Mouse (Mus musculus) heart, adult 9 months (tissue): ENCODE measurements around the gene Trim2.

Experiments used
- DNase-seq, 2 experiments: peaks; one replicate each; pipeline ENCODE4 v3.0.0; 2022; ENCODE audit warnings: low spot score in 2 of 2

The Trim2 gene

DNA sequence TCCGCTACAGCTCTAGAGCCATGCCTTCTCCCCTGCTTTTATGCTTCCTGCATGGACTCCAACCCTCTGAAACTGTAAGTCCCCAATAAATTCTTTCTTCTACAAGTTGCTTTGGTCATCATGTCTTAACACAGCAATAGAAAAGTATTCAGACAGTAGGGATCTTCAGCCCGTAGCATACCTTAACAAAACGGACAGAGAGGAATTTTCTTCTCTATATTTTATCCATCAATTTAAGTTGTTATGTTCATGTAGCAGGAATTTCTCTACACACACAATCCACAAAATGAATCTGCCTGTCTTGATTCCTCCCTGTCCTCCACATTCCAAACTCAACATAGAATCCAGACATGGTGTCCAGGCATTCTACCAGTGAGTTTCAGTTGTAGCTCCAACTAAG is at the start of gene Trim2:
Trim2 (minus strand) TSS at position 101 of the 400 bp plus-strand sequence.
- no peak for DNase-seq

DNA sequence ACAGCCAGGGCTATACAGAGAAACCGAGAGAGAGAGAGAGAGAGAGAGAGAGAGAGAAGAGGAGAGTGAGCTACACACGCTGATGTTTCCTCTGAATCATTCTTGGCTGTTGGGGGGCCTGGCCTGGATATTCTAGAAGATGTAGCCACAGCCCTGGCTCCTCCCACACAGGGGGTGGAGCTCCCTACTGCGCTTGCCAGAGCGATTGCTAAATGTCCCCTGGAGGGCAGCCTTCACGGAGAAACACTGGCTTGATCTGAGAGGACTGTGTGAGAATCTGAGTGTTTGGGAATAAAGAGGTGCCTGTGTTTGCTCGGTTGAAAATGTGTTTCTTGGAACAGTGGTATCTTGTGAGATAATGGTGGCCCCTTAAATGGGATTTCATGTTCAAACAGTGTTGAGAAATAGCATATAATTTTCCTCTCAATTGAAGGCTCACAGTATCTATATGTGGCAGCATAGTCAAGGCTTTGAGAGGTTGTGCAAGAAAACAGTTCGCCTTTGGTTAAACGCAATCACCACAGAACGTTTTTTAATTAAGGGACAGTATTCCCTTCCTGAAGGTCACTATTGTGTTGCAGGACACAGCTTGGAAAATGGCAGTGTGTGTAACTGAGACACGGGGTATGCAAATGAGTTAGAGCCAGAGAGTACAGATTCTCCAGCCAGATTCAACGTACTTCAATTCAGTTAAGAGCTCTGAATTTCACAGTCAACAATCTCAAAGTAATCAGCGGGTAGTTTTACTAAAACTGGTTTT is 49.4 kb upstream of the Trim2 start:
- DNase-seq = peak; percentile 74 to 85

DNA sequence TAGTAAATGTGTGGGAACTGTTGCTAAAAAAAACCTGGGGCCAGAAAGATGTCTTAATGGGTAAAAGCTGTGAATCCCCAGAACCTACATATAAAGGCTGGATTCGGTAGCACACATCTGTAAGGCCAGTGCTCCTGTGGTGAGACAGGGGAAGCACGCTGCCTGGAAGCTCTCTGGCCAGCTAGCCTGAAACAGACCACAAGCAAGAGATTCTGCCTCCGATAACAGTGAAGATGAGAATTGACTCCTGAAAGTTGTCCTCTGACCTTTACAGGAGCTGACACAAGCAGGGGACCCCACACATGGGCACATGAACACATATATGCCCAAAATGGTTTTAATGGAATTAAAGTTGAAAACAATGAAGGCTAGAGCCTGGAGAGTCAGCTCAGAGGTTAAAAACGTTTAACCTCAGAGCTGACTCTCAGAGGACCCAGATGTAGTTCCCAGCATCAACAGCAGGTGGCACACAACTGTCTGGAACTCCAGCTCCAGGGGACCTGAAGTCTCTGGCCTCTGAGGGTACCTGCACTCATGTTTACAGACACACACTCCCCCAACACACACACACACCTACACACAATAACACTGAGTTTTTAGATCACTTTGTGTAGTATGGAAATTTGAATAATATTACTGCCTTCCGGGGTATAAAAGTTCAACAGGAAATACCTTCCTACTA is 45.8 kb upstream of the Trim2 start:
- peak in 1 of 2 experiments; percentile 47 for DNase-seq

DNA sequence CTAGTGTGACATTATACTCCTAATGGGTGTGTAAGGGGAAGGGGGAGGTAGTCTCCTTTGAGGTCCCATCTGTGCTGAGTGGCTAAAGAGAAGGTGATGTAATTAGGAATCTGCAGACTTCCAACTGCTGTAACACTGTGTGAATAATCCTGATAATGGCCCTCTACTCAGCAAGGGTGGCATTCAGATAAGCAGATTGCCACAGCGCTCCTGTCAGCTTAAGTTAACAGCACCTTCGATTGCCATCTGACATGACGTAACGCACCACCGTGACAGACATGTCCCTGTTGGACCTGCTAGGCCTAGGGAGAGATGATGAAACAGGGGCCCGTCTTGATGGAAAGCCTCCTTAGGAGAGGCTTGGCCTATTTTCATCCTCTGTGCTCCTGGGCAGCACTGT is 43.6 kb upstream of the Trim2 start:
- DNase-seq = no peak

DNA sequence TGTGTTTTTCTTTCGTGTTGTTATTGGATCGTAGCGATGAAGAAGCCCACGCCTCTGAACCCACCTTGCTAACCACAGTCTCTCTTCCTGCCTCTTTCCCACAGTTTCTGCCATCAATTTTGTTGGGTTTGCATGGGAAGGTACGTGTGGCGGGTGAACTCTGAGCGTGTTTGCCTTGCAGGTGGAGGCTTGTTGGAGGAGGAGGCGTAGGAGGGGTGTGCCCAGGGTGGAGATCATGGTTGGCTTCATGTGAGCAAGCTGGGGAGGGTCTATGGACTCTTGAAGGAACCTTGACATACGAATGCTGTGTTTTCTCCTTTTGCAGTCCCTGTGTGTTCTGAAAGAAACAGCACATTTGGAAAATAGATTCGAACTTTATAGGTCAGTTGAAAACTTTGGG is 43.1 kb upstream of the Trim2 start:
- DNase-seq = no peak

DNA sequence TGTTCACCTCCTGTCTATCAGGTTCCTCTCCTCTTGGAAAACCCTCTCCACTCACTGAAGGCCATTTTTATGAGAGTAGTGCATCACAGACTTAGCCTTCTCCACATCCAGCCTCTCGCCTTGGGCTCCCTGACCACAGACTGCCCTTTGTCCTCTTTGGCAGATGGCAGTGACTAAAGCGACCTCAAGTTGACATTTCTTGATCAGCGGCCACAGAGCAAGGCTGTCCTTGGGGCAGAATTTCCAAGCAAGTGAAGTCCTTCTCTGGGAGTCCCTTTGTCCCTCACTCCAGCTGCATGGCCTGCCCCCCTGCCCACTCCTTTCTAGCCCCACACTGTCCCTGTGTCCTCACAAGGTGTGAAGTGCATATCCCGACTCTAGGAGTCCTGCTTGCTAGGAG is 40.7 kb upstream of the Trim2 start:
- DNase-seq = no peak

DNA sequence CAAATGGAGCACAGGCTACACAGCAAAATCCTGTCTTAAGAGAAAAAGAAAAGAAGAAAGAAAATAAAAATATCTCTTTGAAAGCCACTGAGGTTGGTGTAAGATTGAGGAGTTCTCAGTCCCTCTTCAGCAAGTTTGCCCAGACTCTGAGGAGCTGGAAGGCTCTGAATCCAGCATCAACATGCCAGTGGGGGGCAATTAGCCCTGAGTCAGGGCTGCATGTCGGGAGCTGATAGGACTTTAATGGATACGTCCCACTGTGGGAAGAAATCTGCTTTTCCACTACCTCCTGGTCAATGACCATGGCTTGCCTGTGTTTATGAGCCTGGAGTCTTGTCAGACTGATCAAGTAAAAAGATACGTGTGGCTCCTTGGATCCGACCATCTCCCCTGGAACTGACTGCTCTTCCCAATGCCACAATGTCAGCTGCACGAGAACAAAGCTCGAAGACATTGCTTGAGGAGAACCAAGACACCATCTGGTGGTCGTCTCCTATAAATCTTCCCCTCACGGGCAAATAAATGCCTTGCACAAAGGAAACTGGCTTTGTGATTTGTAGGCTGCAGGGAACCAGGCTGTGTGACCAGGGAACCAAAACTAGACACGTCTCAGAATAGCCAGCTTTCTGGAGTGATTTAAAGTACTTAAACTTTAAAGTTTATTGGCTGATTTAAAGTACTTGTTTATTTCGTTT is 39.9 kb upstream of the Trim2 start:
- DNase-seq = no peak

DNA sequence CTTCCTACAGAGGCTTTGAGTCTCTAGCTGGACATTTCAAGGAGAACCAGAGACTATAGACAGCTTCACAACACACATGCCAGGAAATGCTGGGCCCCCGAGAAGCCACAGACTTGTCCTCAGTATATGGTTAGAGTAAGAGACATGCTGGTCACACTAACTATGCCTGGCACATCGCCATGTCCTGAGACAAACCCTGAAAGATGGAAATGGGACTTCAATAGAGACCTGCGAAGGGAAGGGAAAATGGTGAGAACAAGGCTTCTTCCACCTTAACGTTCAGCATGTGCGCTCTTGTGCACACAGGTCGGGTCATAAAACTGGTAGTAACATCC is 38.9 kb upstream of the Trim2 start:
- DNase-seq = no peak

DNA sequence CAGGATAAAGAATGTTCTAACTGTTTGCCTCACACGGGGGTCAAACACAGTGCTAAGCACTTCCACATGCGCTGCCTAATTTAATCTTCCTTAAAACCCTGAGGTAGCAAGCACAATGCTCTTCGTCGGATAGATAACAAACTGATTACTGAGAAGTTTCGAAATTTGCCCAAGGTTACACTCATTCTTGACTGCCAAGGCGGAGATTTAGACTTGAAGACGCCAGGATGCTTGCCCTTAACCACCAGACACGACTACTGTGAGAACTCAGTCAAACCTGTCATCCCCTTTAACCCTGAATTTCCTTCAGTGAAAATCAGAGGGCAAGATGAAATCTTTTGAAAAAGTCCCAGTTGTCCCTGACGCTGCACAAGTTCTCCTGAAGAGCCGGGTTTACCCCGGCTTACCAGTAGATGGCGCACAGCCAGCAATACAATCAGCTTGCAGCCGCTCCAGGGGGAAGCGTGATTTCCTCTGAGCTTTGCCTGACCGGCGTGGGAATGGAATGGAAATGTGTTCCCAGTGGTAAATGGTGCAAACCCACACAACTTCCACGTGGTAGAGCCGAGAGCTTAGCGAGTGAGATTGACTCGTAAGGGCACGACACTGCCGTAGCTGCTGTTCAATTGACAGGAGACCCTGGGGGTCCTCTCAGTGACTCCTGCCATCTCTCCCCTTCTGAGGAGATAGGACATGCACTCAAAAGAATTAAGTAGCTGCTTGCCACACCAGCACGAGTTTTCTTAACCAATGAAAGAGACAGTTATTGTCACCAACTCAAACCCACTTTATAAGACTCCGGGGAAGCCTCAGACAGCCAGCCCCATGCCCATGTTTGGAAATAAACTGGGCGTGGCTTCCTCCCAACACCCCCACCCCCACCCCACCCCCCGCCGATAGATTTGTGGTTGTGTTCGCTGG is 38.3 kb upstream of the Trim2 start:
- DNase-seq = peak; percentile 74 to 79

DNA sequence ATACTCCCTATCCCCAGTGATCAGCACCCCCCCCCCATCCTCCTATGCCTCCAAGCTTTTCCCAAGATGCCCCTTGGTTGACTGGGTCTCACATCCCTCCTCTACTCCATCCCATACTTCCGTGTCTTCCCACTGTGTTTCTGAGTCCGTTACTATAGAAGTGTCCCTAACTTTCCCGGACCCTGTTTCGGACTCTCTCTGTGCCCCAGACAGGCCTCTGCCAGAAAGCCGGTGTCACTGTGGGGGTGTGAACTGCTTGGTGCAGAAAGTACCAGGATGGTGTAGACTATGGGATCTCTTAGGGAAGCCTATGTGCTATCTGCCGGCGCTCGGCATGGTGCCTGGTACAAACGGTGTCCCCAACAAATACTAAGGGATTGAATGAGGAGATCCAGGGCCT is 36.4 kb upstream of the Trim2 start:
- DNase-seq = no peak

DNA sequence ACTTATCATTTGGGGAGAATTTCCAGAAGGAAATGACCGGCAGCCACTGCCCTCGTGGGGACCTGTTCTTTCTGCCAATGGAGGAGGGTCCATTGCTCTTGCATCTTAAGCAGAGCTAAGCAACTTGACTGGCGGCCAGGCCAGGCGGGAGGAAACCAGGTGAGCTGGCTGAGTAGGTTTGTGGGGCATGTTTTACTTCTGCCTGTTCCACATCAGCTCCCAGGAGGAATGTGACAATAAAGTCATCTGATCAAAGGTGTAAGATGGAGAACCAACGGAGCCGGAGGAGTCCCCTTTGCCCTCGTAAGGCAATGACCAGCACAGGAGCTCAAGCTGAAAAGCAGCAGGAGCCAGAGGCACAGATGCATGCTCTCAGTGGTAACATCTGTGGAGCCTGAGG is 35.1 kb upstream of the Trim2 start:
- DNase-seq = no peak

DNA sequence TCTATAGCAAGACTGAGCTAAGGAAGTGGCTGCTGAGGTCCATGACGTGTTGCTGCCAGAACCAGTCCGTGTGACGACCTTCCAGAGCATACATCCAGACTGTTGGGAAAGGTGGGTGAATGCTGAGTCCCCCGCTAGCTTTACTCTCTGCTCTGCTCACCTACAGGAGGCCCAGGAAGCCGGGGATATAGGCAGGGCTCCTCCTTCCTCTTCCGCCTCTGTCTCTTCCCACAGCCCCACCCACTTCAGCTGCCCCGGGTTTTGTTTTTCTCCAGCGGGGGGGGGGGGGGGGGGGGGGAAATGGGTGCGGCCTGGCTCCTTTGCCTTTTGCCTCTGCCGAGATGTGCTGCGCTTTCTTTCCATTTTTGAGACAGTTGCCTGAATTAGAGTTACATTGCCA is 30.9 kb upstream of the Trim2 start:
- DNase-seq = no peak

DNA sequence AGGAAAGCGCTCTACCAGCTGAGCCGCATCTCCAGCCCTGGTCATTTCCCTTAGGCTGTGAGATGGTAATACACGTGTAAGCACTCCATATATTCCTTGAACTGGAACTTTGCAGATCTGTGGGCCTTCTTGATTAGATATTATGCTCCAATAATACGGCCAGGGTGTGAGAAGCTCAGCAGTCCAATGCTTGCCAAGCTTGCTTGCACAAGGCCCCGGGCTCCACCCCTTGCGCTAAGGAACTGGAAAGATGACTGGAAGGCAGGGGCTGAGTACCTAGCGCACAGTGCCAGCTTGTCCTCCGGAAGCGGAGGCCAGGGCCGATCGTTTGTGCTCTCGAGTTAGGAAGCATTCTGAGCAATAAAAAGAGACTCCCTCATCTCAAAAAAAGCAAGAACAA is 29.7 kb upstream of the Trim2 start:
- DNase-seq = no peak

DNA sequence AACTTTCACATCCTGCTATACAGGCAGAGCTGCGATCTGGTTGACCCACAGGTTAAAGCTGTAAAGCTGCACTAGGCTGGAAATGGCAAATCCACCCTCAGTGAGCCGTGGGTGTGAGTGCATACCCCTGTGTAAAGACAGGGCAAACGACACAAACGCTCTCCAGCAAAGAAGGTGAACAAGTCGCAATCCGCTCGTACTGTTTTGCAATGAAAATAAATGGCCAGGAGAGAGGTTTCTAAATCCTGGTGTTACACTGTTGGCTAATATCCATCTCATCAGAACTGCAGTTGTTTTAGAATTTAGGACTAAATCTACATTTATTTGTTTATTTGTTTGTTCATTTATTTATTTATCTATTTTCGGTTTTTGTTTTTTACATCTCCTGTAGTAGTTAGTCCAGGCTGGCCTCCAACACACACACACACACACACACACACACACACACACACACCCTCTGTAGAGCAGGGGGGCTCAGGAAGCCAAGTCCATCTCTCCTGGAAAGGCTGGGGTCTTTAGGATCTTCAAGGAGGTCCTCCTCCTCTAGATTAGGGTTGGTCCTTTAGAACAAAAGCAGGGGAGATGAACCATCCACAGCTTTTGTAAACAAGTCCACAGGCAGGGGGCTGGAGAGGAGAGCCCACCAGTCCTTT is 28.9 kb upstream of the Trim2 start:
- no peak for DNase-seq

DNA sequence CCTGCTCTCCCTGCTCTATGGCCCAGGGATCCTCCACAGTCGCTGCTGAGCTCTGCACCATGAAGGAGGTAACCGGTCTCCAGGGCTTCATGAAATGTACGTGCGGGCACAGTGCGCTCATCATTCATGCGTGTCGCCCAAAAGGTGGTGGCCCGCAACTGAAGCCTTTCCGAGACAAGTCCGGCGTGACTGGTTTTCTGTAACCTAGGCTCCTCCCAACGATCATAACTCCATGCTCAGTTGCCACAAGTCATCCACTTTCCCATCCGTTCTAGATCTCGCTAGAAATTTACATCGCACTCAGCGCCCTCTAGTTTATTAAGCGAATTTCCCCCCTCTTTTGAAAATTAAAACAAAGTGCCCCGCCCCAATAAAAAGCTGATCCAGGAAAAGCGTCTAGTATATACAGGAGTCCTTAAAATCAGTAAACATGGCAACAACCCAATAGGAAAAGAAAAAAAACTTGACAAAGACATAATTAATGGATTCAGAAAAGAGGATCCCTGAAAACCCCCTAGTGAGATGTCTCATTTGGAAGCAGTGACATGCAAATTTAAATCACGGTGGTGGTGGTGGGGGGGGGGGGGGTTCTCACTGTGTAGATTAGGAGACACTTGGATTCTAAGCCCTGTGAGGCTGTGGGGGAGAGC is 28.2 kb upstream of the Trim2 start:
- no peak for DNase-seq

DNA sequence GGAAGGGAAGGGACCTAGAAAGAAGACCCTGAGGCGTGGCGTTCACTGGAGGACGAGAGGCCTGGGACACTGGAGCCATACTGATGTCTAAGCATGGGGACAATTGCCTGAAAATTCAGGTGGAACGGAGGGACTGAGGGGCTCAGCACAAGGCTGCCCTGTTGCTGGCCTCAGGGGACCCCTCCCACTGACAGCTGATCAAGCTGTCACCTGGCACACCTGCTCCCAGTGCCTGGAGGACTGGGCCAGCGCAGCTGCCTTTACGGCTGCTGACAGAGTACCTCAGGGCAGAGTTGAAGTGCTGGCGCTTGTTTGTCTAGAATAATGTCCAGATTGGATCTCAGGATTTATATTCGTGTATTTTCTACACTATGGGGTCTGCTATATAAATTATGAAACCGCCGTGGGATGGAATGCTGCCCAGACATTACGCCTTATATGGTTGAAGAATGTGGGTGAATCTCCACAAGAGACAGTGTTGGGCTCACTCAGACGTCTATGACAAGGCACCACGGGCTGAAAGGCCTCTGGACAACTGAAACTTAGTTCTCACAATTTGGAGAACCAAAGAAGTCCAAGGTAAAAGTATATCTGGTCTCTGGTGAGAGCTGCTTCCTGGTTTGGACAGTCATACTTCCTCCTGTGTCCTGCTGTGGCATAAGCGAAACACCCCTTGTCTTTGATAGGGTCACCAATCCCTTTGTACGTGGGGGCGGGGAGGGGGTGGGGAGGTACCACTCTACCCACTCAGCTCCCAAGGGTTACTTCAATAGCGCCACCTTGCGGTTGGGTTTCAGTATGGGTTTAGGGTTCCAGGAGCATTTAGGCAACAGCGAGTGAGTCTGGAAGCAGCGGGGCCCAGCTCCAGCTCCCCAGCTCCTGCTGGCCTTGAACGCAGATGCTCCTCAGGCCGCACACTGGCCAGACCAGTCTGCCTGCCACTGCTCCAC is 27.0 kb upstream of the Trim2 start:
- DNase-seq = peak; percentile 32 to 51

DNA sequence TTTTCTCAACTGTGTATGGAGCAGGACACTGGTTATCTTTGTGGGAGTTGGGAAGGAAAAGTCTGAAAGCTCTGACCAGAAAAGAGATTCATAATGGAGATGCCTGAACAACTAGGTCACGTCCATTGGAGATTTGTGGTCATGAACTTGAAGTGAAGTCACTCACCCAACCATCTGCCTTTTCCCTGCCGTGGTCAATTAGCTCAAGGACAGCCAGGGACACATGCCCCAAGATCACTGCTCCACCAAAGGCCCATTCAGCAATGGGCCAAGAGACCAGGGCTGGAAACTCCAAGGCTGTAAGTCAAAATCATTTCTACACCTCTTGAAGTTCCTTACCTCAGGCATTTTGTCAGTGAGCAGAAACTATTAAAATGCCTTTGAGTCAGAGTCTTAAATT is 23.5 kb upstream of the Trim2 start:
- DNase-seq = no peak

DNA sequence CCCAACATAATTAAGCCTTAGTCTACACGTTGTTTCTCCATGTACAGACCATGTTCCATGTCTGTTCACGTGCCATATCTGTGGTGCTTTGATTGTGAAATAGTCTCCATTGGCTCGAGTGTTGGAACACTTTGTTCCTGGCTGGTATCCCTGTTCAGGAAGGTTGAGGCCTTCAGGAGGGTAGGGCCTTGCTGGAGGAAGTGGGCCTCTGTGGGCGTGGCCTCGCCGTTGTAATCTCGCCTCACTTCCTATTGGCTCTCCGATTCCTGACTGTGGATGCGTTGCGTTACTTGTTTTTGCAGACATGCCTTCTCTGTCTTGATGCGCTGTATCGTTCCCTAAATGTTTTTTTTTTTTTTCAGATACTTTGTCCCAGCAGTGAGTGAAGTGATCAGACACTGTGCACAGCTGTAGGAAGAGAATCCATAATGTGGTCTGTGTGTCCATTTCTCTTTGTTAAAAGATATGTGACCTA is 18.3 kb upstream of the Trim2 start:
- peak in 1 of 2 experiments; percentile 54 for DNase-seq

DNA sequence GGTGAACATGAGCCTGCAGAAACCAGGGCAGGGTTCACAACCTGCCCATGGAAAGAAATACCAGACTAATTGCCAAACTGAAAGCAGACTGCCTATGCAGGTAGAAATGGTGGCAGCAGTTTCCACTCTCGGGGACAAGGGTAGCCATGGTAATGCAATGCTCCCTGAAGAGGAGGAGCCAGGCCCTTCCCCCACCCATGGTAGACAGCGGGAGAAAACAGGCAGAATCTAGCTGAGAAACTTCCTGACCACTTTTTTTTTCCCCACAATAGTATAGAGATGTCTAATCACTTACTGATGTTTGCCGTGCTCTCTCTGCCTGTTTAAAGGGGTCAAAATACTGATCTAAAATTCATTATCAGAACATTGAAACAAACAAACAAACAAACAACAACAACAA is 17.8 kb upstream of the Trim2 start:
- no peak for DNase-seq

DNA sequence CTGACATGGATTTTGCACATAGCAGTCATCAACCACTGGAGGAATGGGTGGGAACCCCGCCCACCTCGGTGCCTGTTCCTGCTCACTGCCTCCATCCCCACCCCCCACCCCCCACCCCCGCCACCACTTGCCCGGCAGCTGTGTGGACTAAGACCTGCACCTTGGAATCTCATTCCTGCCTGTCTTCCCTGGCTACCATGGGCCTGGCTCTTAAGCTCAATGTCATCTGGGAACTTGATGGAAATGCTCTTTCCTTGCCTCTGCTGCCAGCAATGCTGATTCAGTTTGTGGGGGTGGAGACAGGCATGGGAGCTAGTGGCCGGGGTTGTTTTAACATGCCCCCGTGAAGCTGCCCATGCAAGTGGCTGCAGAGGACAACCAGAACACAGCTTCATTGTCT is 17.3 kb upstream of the Trim2 start:
- no peak for DNase-seq
